8 mouse cellular contexts compared by ENCODE assay signal in genomic region chr4:41097381-41097780, GRCm38 (mm10). TPM values are rescaled to one million over a fixed set of nuclear protein-coding genes. Genes with fewer than 3 reads are reported as not detected.
DNase-seq lines count a peak whose midpoint lies in the region; ATAC-seq lines count a peak whose summit lies in the region.

No protein-coding gene starts in this region.

- no peaks in the 10 kb centered on the region for H3K36me3 ChIP-seq in forebrain, embryonic 13.5 days (ENCODE audit: poor library complexity, severe bottlenecking)
- no peaks in the 10 kb centered on the region for H3K36me3 ChIP-seq in neural tube, embryonic 14.5 days (ENCODE audit: control insufficient read depth, insufficient read depth, low read length)

- no peaks in the 10 kb centered on the region for H3K9me3 ChIP-seq in forebrain, embryonic 13.5 days (replicated peaks)
- H3K9me3 ChIP-seq in neural tube, embryonic 14.5 days (ENCODE audit: control insufficient read depth, low read length), result no peaks in the 10 kb centered on the region

- peak overlapping the region; percentile 94; the same call in 1 of the 2 replicates for H3K4me2 ChIP-seq in forebrain, embryonic 13.5 days
- no peak overlapping the region; the same call in 1 of the 2 replicates for H3K4me2 ChIP-seq in neural tube, embryonic 14.5 days (ENCODE audit: low read depth, low read length)

- peak; percentile 35 to 57 for DNase-seq in kidney, adult 8-10 months
- DNase-seq in kidney, postnatal 4 days, result no peak
- DNase-seq in kidney, postnatal 36 days, result peak; percentile 35 to 54
- no peak for DNase-seq in right cerebral cortex, postnatal 10 days (ENCODE audit: low spot score in 2 of 2)
- no peak for DNase-seq in left cerebral cortex, adult 9 months (ENCODE audit: low spot score in 2 of 2)
- no peak for DNase-seq in frontal cortex, postnatal 25 days (ENCODE audit: low spot score in 2 of 2)

- no peak overlapping the region for H3K27ac ChIP-seq in forebrain, embryonic 13.5 days
- H3K27ac ChIP-seq in neural tube, embryonic 14.5 days (ENCODE audit: low read depth, low read length), result no peak overlapping the region

- peaks cover 41% of the 10 kb centered on the region for H3K27me3 ChIP-seq in forebrain, embryonic 13.5 days
- H3K27me3 ChIP-seq in neural tube, embryonic 14.5 days (ENCODE audit: control insufficient read depth, insufficient read depth, low read length), result peaks cover 14% of the 10 kb centered on the region

- H3K4me1 ChIP-seq in forebrain, embryonic 13.5 days, result peaks cover 12% of the 10 kb centered on the region; the same call in 1 of the 2 replicates
- H3K4me1 ChIP-seq in neural tube, embryonic 14.5 days (ENCODE audit: control insufficient read depth, insufficient read depth, low read length), result peaks cover 4% of the 10 kb centered on the region; the same call in 1 of the 2 replicates

- H3K9ac ChIP-seq in forebrain, embryonic 13.5 days, result no peak overlapping the region
- no peak overlapping the region for H3K9ac ChIP-seq in neural tube, embryonic 14.5 days (replicated peaks; ENCODE audit: low read depth, low read length)

- WGBS in forebrain, embryonic 13.5 days, result 44% methylated on average over 13 of the region's 13 CpGs
- 44% methylated on average over 13 of the region's 13 CpGs for WGBS in neural tube, embryonic 14.5 days

- no peak for ATAC-seq in forebrain, embryonic 13.5 days
- ATAC-seq in neural tube, embryonic 14.5 days (ENCODE audit: low read depth), result no peak

- H3K4me3 ChIP-seq in forebrain, embryonic 13.5 days, result peak overlapping the region; percentile 48; the same call in 1 of the 2 replicates
- peak overlapping the region; percentile 37; the same call in 1 of the 2 replicates for H3K4me3 ChIP-seq in neural tube, embryonic 14.5 days (ENCODE audit: low read depth, low read length)

RNA-seq across cellular contexts. Expression of gene Aqp3, which starts 0.6 kb away (rescaled TPM):
- polyA plus RNA-seq in forebrain, embryonic 13.5 days (2015; fragmentation: Nextera tagmentation; extraction: Ambion mirVana), result 0.10 TPM in 1 of 2 replicates, not detected in the other
- 0.19 TPM in 1 of 2 replicates, not detected in the other for polyA plus RNA-seq in neural tube, embryonic 14.5 days (2014; fragmentation: Nextera tagmentation; extraction: Ambion mirVana)

RNA-seq across cellular contexts. Expression of gene Nol6, which starts 26.9 kb away (rescaled TPM):
- polyA plus RNA-seq in forebrain, embryonic 13.5 days (2015; fragmentation: Nextera tagmentation; extraction: Ambion mirVana), result 24.2 and 28.7 TPM in 2 replicates
- polyA plus RNA-seq in neural tube, embryonic 14.5 days (2014; fragmentation: Nextera tagmentation; extraction: Ambion mirVana), result 34.8 and 36.1 TPM in 2 replicates

RNA-seq across cellular contexts. Expression of gene Ube2r2, which starts 38.2 kb away (rescaled TPM):
- 73.2 and 74.6 TPM in 2 replicates for polyA plus RNA-seq in forebrain, embryonic 13.5 days (2015; fragmentation: Nextera tagmentation; extraction: Ambion mirVana)
- 57.5 and 70.7 TPM in 2 replicates for polyA plus RNA-seq in neural tube, embryonic 14.5 days (2014; fragmentation: Nextera tagmentation; extraction: Ambion mirVana)

RNA-seq across cellular contexts. Expression of gene Aqp7, which starts 49.4 kb away (rescaled TPM):
- not detected in 2 replicates for polyA plus RNA-seq in forebrain, embryonic 13.5 days (2015; fragmentation: Nextera tagmentation; extraction: Ambion mirVana)
- polyA plus RNA-seq in neural tube, embryonic 14.5 days (2014; fragmentation: Nextera tagmentation; extraction: Ambion mirVana), result not detected in 2 replicates

Comparison
In these comparisons a context has a peak if more than half of its experiments do, and no peak if none do; other contexts are left out.
1. DNase-seq: peak in kidney, adult 8-10 months (2 of 2) and kidney, postnatal 36 days (2 of 2); none in kidney, postnatal 4 days (0 of 2), right cerebral cortex, postnatal 10 days (0 of 2), left cerebral cortex, adult 9 months (0 of 2) and frontal cortex, postnatal 25 days (0 of 2).